Mouse (Mus musculus) MN1 (cell line): ENCODE data around the gene Snx3.

Experiments used
- DNase-seq: peaks from one replicate; pipeline ENCODE4 v3.0.0-alpha.2; 2016; ENCODE audit warnings: low spot score

Gene Snx3

GRCm38 (mm10) chr10:42578698-42579474 lies 77.1 kb downstream of the Snx3 start:
- DNase-seq = no peak

- no peak for DNase-seq
Observed at GRCm38 (mm10) chr10:42579475-42580130, 77.8 kb downstream of the Snx3 start.

- DNase-seq = no peak
Observed at GRCm38 (mm10) chr10:42580131-42580950, 78.5 kb downstream of the Snx3 start.

- DNase-seq = no peak
Observed at GRCm38 (mm10) chr10:42580951-42581277, 79.1 kb downstream of the Snx3 start.

- DNase-seq = no peak
Observed at GRCm38 (mm10) chr10:42581694-42582565, 80.1 kb downstream of the Snx3 start.

GRCm38 (mm10) chr10:42582566-42583110 lies 80.8 kb downstream of the Snx3 start:
- no peak for DNase-seq

GRCm38 (mm10) chr10:42583157-42583872 lies 81.5 kb downstream of the Snx3 start, which contains the start of the genes Nr2e1 and Ostm1:
TSS of gene Nr2e1 (minus strand) at chr10:42583632.
TSS of gene Ostm1 (plus strand) at chr10:42583822.
- DNase-seq = no peak

GRCm38 (mm10) chr10:42583902-42584435 lies 82.1 kb downstream of the Snx3 start:
- DNase-seq = no peak

GRCm38 (mm10) chr10:42584436-42584983 lies 82.7 kb downstream of the Snx3 start:
- DNase-seq = no peak
